Mouse (Mus musculus) thymus, postnatal 0 days (tissue): ENCODE results near the gene Sim1. TPM values are rescaled to one million over a fixed set of nuclear protein-coding genes. Genes with fewer than 3 reads are reported as not detected.
A peak's percentile ranks its signal among the peaks of the same experiment; 100 is the strongest.

Experiments used
- DNase-seq: peaks from one replicate; pipeline ENCODE4 v3.0.0-alpha.2; 2015; ENCODE audit warnings: low spot score
- polyA plus RNA-seq: library from polyadenylated mRNA; unstranded; fragments of >200 nt; fragmentation: Nextera tagmentation; extraction: Ambion mirVana; gene quantifications from 2 replicates; pipeline ENCODE4 v1.2.1, GENCODE M21; 2015

Gene Sim1
- polyA plus RNA-seq: 0.07 TPM in 1 of 2 replicates, not detected in the other

DNA sequence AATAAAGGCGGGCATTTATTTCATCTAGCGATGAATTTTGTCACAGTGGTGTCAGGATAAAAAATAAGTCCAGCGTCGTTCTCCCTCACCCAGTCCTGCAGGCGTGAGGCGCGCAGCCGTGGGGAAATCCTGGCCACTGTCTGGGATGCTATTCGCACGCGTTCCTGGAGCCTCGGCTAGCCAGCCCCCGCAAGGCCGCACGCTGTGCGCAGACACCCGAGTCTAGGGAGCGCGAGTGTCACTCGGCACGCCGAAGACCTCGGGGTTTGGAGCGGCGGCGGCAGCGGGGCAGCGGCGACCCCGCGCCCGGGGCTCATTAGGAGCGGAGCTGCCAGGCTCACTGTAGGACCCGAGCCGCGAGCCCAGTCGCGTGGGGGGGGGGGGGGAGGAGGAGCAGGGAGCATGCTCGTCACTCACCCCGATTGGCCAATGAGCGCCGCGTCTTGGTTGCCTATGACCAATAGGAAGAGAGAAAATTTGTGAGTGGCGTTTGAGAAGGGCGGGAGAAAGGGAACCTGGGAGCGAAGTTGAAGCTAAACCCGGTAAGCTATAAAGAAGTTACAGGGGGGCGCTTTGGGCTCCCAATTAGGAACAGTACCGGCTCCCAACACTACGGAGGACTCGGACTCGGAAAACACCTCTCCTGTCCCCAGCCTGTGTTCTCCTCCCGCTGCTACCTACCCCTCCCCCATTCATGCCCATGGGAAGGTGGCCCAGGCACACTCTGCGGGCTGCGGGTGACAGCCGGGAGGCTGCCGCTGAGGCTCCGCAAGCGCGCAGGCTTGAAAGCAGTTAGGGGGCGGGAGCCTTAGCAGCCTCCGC lies at the start of gene Sim1:
Sim1 (plus strand) TSS at position 585 of the 822 bp plus-strand sequence.
- DNase-seq: peak; percentile 49

DNA sequence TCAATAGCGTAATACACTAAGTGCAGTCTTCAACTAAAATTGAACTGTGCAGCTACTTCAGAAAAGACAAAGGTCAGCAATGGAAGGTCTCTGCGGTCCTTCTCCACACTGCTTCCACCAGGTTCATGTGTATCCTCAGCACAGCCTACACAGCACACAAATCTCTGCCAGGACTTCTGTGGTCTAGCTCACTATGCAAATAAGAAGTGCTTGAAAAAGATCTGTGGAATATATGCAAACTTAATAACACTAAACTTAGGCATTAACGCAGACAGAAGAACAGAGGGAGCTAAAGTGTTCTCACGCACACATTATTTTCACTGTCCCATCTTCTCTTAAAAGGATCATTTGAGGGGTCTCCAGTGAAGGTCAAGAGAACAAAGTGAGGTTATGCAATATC lies 26.4 kb upstream of the Sim1 start:
- DNase-seq: no peak

DNA sequence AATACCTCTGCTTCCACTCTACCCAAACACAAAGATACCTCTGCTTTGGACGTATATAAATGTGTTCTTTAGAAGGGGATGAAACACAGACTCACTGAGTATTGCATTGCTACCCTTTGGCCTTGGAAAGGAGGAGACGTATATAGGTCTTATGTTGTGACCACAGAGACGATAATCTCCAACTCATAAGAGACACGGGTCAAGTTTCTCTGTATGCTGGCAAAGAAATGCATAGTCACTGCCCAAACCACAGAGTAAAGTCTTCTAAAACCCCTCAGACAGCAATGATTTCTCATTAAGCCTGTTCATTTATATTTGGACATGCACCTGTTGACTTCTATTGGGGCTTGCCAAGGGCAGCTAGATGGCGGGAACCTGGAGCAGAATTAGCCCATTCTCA lies 17.6 kb upstream of the Sim1 start:
- DNase-seq: no peak

DNA sequence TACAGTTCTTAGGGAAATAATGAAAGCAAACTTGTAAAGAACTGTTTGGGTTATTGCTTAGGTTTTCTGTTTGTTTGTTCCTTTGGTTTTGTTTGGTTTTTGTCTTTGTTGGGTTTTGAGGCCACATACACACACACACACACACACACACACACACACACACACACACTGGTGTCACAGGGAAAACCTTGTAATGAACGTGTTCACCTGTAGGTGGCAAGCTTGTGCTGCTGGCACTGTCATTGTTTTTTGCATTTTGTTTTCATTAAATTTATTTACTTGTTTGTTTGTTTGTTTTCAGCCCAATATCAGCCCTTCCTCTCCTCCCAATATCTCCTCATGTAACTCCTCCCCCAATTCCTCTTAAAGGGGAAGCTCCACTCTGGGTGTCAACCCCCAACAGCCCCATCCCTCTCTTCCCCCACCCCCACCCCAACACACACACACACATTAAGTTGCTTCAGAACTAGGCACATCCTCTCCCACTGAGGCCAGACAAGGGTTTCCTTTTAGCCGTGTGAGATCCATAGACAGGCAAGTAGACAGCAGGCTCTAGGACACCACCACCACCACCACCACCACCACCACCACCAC lies 13.0 kb upstream of the Sim1 start:
- DNase-seq: peak; percentile 20

DNA sequence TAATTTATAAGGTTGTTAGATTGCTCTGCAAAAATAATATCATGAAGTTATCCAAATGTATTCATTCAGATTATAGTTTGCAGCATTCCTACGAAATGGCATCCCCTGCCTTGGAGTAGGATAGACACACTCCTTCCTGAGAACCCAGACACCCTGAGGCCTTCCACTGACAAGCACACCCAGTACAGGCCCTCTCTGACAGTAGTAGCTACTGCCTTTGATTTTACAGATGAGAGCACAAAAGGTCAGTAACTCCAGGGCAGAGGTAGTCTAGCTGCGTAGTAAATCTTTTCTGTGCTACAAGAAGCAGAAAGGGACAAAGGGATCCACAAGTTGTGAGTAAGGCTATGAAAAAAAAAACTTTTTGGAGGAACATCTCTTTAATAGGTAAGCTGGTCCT lies 12.2 kb upstream of the Sim1 start:
- DNase-seq: no peak

DNA sequence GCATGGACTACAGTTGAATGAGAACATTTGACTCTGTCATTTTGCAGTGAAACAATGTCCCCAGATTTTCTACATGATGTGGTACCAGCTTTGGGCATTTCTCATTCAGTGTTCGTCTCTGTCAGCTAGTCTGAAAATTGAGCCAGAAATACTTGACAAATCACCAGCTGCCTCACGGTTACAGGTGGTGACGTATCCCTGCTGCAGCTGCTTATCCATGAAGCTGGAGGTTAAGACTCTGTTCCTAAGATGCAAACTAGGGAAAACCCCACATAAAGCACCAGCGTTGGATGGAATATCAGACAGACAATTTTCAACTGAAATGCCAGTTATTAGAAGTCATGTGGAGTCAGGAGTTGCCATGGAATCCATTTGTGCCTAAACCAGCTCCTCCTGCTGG lies 8.2 kb upstream of the Sim1 start:
- no peak for DNase-seq

DNA sequence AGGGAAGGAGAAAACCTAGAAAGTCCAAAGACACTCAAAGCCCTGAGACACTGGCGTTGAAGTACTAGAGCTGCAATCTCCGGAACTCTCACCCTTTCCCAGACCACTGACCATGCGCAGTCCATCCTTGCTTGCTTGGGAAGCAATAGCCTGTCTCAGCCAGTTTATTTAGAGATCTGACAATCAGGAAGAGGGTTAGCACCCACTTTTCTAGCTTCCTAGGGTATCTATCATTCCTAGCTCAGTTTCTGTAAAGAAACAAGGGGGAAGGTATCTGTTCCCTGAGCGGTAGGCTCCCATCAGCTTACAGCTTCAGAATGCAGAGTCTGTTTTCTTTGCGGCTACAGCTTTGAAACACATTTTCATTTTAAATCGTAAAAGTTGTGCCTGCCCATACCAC lies 3.9 kb upstream of the Sim1 start:
- no peak for DNase-seq

DNA sequence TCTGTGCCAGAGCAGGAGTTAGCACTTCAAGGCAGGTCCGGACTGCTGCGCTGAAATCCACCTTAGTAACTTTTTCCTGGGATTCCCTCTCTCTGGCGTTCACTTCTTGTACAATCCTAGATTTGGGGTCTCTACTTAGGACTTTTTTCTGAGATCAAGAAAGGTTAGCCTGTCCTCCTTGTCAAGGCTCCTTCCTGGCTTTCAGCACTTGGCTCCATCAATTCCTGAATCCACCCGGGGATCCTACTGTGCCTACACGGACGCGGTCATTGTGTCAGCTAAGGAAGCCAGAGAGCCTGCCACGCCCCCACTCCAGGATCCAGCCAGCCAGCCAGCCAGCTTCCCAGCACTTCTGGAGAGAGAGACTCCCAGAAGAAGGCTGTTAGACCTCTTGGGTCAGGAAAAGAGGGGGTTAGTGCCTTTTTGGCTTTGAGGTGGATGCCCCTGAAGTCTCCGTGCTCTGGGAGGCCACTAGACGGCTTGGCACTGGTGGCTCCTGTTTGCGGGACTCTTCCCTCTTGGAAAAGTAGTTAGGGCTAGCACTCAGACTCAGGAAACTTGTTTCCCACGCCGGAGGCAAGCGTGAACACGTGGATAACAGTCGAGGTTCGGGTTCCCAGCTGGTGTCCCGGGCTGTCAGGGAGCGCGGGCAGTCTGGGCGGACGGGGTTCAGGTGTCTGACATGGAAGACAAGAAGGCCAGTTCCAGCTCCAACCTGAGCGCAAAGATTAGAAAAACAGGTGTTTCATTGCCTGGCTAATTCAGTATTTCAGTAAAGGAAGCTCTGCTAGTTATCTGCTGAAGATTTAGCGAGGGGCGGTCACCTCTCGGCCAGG lies 2.5 kb upstream of the Sim1 start:
- DNase-seq: no peak

DNA sequence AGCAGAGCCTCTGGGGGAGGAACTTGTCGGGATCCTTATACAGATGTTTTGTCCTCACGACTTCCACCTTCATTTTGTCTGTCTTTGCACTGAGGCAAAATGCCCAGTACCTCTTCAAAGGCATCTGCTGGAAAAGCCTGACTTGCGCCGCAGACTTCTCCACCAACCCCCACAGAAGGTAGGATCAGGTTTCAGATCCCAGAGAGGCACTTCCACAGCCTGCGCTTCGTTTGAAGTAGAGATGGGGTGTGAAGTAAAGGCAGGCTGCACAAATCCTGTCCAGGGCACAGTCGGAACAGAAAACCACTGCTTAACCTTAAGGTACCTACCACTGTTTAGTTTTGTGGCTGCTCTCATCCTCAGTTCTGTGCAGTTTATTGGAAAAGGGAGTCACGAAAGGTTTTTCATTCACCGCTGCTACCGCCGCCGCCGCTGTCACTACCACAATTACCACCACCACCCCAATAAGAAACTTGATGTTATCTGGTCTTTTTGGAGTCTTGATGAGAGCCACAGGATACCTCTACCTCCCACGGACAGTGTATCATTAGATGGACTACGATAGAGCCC lies 1.7 kb upstream of the Sim1 start:
- no peak for DNase-seq

DNA sequence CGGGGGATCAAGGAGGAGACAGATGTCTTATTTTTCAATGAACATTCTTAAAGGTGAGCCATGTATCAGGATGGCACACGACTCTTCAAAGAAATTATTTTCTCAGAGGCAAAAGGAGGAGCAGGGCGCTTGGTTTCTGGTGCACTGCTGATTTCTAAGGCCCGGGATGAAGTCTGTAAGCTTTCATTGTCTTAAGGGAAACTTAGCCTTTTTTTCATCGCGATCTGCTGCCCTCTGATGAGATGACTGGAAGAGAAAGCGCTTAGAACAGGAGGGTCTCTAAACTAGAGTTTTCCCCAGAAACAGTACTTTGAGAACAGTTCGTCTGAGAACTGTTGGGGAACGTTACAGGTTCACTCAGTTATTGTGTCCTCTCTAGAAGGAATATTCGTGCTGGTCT lies 1.0 kb upstream of the Sim1 start:
- DNase-seq: no peak

DNA sequence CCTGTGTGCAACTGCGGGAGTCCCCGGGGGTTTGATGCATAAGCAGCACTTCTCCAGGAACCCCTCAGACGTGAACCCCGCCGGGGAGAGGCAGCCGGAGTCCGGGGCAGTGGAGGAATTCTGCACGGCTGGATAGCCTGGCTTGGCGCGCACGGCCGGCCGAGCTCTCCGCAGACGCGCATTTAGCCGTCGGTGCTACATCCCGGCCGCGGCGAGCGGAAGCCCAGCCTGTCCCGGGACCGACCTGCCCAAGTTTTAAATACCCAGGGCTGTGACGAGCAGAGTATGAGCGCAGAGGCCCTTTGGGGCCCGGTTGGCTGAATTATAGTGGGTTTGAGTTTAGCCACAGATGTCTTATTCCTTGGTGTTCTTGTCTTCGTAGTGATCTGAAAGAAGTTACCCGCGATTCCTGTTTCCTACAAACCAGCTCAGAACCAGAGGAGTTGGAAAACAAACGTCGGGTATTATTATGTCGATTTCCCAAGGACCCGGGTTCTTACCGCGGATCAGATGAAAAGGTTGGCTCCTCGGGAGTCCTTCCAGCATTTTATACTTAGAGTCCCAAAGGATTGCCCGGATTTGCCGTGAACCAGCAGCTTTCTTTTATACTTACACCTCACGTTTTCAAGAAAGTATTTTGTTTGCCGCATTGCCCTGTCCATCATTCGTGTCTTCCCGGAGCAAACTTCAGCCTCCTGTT lies 687 bp downstream of the Sim1 start:
- no peak for DNase-seq

DNA sequence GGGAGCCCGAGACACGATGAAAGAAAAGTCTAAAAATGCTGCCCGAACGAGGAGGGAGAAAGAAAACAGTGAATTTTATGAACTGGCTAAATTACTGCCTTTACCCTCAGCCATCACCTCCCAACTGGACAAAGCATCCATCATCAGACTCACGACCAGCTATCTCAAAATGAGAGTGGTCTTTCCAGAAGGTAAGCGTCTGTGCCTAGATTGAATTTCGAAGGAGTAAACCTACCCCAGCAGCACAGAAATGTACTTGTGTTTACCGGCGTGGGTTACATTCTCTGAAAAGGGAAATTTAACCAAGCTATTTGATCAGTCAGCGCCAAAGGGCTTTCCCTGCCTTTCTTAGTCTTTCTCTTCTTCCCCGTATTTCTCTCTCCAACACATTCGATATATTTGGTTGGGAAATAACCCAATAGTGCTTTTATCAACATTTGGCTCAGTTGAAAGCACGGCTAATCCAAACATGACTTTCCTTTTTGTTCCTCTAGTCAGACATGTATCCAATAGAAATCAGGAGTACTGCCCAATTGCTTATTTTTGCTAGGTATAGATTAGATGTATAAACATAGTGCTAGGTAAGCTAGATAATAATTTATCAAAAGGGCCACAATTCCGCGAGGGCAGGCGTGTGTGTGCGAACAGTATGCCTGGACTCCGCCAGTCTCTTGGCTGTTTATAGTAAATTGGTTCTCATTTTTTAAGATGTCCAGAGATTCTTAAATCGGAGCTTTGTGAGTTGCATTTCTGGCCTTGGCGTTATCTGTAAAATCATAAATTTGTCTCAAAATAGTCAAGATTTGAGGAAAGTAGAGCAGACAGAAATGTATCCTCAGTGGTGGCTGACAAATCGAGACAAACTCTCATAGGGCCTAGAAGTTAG lies 1.6 kb downstream of the Sim1 start:
- no peak for DNase-seq

DNA sequence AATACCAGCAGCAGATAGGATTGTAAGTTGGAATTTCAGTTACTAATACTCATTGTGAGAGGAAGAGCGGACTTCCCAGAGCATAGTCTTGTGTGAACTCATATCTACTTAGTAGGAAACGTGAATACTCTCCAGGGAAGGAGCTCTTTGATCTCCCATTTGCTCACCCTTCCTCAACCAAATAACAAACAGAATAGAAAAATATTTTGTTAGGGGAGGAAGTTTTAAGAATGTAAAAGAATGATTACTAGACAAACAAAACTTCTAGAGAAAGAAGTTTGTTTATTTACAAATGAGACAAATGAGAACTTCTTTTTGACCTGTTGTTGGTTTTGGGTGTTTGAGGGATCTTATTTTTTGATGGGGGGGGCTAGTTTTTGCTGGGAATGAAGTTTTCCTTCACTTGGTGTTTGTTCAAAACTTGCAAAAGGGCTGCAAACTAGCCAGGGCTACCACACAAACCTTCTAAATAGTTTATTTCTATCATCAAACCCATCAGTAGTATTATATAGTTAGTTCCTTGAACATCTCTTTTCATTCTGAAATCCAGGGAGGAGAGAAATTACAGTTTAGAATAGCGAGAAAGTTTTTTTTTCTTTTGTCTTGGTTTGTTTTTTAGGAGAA lies 2.3 kb downstream of the Sim1 start:
- DNase-seq: no peak

DNA sequence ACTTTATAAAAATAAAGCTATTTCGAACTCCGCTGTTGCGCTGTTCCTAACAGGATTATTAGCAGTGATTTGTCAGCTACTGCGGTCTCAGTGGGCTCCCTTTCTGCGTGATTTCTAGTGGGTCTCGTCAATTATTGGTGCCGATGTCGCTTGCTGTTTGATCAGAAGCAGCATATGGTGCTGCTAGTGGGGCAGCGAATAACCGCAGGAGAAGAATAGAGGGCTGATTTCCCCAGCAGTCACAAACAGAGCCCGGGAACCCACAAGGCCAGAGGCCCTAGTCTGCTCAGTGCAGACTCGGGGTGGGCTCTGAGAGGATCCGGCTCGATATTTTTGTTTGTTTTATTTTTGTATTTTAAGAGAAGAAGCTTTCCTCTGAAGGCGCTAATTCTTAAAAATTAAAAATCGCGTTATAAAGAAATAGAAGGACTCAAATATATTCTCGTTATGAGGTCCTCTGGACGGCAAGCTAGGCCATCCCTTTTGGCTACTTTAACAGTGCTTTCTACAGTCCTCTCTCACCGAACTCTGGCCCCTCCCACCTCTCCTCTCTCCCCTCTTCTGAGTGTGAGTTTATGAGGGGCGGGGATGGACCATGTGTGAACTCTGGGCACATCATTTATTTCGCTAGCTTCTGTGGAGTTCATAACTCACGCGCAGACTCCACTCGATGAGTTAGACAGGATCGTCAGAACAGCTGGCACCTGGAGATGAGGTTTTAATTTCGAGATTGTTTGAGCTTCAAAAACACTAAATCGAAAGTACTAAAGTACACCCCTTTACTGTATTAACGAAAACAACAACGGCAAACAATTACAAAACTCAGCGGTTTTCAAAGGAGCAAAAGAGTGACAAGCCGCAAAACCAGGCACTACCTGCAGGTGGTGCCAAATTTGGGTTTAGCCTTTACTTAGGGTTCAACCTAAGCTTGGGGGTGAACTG lies 3.2 kb downstream of the Sim1 start:
- peak; percentile 46 for DNase-seq

DNA sequence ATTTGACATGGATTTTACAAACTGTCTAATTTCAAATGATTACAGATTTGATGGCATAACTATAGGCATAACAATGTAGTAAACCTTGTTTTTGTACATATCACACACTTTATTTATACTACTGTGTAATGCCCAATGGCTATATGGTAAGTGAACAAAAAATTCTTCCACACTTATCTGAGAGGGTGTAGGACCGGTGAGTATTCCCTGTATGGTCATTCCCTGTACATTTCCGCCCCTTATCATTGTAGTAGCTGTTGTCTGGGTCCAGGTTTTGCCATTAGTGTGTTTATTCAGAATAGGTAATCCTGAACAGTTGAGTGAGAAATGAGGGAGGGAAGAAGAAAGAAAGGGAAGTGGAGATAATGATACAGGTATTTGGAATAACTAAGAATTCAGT lies 4.1 kb downstream of the Sim1 start:
- DNase-seq: no peak

DNA sequence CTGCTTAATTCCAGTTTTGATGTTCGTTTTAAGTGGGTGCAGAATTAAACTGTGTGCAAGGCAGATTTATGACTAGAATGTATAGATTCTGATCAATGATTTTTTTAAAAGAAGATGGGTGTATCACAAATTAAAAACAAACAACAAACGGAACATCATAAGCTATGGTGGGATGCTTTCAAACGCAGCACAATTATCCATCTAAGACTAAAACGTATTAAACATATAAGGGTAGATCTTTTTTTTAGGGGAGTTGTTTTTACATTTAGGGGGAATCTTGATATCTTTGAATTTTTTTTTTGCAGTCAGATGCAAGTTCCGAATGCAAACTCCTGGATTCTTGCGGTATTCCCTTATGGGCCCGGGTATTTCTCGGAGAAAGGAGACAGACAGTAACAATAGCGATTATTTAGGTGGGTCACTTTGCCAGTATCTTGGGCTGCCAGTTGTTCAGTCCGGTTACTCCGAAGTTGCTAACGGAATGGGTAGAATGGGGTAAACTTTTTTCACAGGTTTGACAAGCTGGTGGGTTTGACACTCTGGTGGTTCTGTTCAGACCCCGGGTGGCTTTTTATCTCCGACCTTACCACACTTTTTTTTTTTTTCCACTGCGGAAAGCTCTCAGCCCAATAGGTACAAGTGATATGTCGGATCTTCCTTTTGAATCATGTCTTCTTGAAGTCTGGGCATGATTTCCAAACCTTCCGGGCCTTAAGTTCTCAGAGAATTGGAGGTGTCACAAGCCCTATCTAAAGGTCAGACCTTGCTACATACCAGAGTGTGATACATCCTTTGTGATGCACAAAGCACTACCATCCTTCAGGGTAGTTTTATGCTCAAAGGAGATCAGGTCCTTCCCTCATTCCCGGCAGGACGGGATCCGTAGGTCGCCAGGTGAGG lies 5.5 kb downstream of the Sim1 start:
- no peak for DNase-seq
